Mouse (Mus musculus) erythroblast, embryonic 14.5 days (primary cell): Measurements from ENCODE around the gene Atp6v0a2.

ENCODE experiments used
- GATA1 ChIP-seq: IDR thresholded peaks from 2 replicates; pipeline ENCODE4 v1.6.1; 2012; ENCODE audit warnings: low read length, inconsistent platforms, mixed read lengths
- TAL1 ChIP-seq: IDR thresholded peaks from 3 replicates; pipeline ENCODE4 v1.6.1; 2012; ENCODE audit warnings: low read length, inconsistent platforms, mixed read lengths

DNA sequence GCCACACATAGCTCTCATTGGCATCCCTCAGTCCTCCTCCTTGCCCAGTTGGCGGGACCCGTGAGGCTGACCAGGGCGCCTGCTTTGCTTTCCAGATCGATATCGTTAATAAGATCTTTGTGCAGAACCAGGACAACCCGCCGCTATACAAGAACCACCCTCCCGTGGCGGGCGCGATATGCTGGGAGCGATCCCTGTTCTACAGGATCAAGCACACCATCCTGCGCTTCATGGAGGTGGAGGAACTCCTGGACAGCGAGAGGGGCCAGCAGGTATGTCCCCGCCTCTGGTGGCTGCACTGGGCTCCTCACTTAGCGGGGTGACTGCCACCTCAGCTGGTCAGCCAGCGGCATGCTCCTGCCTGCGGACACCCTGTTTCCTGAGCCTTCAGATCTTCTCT lies 119.9 kb downstream of the Atp6v0a2 start:
- no peak for TF ChIP-seq TAL1
- no peak for TF ChIP-seq GATA1
